Mouse (Mus musculus): Measurements from ENCODE around the gene Dhx37. TPM values are rescaled to one million over a fixed set of nuclear protein-coding genes. Genes with fewer than 3 reads are reported as not detected.

The Dhx37 gene
- total RNA-seq, 4 experiments from 2014 or later = 11.8 to 14.2 (median 12.6) TPM

Small RNAs within 50 kb of the gene (microRNA-seq; reads per million reads assigned to microRNA genes)
- not detected for gene Gm27551

Other genes starting within 250 kb of the Dhx37 start
- 10 to 100 TPM; 21.8 to 27.3 (median 25.7) TPM for gene Scarb1, start 93.0 kb downstream of the Dhx37 start, total RNA-seq (2022)
- not detected for gene Gm10382, start 44.8 kb downstream of the Dhx37 start, total RNA-seq (2022)
- 1,000 to 10,000 TPM in 2 of 4 experiments, 100 to 1,000 TPM in 2; 839 to 1,234 (median 1,027) TPM for gene Ubc, start 43.9 kb downstream of the Dhx37 start, total RNA-seq (2022)
- 10 to 100 TPM; 44.4 to 61.8 (median 45.5) TPM for gene Bri3bp, start 7.4 kb upstream of the Dhx37 start, total RNA-seq (2022)
- 1 to 10 TPM; 2.2 to 4.3 (median 3.1) TPM for gene Aacs, start 41.7 kb upstream of the Dhx37 start, total RNA-seq (2022)
- gene Tmem132b, start 97.7 kb upstream of the Dhx37 start, total RNA-seq (2022) = under 1 TPM in 3 of 4 experiments, not detected in 1; 0.03 to 0.31 (median 0.03) TPM